Mouse (Mus musculus): ENCODE measurements around the gene Tmem88.
"Not testable (repeated sequence)": the region's sequence is repeated elsewhere in the genome, so short reads cannot be mapped to it uniquely, and the experiment has no call there.

Gene Tmem88

GRCm38 (mm10) chr11:69404595-69405396, 6.8 kb upstream of the Tmem88 start:
- DNase-seq (ENCODE audit: low spot score in 2 of 2): no peak

GRCm38 (mm10) chr11:69403691-69404594, 5.9 kb upstream of the Tmem88 start:
- no peak for DNase-seq (ENCODE audit: low spot score in 2 of 2)

DNA sequence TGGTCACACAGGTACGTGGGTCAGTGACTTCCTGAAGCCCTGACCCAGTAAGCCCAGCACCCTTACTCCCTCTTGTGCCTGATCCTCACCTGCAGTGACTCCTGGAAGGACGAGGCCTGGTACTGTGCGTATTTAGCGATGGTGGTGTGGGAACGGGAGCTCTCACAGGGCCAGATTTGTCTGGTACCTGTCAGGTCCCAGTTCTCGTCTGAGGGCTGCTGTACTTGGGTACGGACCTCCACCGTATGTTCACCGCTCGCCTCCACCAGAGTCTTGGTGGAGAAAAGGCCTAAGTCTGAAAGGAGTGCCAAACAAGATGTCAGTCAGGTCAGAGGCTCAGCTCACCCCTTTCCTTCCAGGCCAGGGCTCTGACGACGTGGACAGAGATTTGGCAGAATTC, 4.0 kb upstream of the Tmem88 start:
- DNase-seq (ENCODE audit: low spot score in 2 of 2): no peak

GRCm38 (mm10) chr11:69401210-69401637, 3.2 kb upstream of the Tmem88 start:
- peak; percentile 82 to 88 for DNase-seq (ENCODE audit: low spot score in 2 of 2)

DNA sequence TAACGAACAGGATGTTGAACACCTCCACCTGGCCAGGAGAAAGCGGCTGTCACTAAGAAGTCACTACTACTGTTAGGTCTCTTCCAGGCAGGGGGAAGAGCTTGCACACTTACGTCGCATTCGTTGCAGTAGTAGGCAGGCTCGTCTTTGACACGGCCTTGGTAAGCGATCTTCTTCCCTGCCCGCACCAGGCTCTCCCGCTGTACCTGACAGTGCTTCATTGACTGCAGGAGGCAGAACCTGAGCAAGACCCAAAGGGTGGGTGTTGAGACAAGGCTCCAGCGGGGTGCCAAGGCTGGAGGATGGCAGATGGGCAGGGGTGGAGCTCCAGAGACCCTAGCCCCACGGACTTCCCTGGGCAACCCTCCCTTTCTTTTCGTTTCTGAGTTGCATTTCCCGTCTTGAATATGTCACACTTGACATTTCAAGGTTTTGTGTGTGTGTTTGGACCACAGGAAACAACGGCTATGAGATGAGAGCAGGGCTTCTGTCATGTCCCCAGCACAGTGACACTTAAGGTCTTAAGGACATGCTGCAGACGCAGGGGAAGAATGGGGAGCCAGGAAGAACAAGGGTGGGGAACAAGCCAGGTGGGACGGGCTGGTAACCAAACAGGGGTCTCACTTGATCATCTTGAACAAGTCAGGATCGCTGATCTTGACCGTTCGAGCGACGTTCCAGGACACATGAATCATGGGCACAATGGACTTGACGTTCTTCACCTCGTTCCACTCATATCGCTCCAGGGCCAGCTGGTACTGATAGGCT, 2.2 kb upstream of the Tmem88 start:
- no peak for DNase-seq (ENCODE audit: low spot score in 2 of 2)

DNA sequence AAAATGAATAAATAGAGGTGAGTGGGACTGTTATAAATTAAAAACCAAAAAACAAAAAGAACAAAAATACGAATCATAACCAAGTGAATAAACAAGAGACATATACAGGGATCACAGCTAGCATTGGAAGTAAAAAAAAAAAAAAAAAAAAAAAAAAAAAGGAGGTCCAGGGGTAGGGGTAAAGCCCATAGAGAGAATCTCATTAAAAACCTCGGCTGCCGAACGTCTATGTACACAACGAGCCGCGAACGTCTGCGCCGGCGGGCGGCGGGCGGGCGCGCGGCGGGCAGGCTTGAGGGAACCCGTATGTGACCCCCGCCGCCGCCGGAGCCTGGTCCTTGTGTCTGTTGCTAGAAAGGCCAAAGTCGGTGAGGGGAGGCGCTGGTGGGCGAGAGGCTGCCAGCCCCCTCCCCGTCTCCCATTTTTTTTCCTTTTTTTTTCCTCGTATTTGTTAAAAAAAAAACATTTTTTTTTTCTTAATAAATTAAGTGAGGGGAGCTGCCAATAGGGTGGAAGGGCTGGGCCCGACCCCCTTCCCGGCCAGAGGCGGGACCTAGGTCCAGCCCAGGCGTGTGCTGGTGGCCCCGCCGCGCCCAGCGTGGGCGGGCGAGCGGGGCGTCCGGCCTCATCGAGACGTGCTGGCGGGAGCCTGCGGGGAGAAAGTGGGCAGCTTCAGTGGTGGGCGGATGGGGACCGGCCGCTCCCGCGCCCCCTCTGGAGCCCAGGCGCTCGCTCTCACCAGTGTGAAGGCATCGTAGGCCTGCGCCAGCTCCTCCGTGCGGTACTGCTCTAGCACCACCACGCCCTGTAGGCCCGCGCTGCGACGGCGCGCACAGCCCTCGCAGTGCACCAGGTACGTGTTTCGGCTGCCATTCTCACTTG, 1.4 kb upstream of the Tmem88 start:
- no peak for DNase-seq (ENCODE audit: low spot score in 2 of 2)

DNA sequence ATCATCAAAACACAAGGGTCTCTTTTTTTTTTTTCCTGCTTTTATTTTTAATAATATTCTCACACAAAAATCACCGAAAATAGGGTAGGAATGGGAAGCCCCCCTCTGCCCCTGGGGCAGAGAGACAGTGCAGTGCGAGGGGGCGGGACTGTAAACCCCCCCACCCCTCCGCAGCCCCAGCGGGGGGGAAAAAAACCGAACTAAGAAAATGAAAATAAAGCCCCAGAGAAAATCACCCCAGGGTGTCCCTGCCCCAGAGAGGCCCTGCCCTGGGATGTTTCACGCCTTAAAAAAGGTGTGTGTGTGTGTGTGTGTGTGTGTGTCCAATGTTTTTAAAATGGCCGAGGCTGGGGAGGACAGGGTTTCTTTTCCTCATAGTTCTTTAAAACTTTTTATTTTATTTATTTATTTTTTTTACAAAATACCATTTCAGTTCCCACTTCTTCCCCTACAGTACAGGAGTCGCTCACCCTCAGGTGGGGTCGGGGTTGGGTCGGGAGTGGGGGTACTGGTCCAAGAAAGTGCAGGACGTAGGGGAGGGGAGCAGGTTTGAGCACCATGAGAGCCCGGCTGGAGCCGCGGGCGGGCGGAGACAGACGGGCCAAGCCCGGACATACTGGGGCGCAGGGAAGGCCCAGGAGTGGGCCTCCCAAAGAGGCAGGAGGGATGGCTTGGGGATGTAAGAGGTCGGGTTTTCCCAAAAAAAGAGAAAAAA, 609 bp upstream of the Tmem88 start:
- DNase-seq (ENCODE audit: low spot score in 2 of 2): no peak

- DNase-seq (ENCODE audit: low spot score in 2 of 2): no peak
Observed at GRCm38 (mm10) chr11:69397581-69398057, 415 bp downstream of the Tmem88 start.

DNA sequence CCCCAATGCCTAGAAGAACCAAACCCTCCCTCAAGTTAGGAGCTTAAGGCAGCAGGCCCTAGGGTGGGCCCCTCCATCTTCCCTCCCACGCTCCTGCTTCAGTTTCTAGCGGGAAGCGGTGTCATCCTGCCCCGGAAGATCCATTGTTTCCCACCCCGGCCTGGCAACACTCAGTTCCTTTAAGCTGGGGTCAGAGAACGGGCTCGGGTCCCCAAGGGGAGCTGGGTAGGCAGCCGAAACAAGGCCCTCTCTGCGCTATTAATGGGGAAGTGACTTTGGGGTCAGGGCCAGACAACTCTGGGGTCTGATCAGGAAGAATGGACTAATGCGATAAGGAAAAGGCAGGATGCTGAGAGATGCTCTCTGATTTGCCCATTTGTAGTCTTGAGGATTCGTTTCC, 1.3 kb downstream of the Tmem88 start:
- DNase-seq (ENCODE audit: low spot score in 2 of 2): no peak

- peak; percentile 96 for DNase-seq (ENCODE audit: low spot score in 2 of 2)
Observed at GRCm38 (mm10) chr11:69395634-69396373, 2.2 kb downstream of the Tmem88 start.

DNA sequence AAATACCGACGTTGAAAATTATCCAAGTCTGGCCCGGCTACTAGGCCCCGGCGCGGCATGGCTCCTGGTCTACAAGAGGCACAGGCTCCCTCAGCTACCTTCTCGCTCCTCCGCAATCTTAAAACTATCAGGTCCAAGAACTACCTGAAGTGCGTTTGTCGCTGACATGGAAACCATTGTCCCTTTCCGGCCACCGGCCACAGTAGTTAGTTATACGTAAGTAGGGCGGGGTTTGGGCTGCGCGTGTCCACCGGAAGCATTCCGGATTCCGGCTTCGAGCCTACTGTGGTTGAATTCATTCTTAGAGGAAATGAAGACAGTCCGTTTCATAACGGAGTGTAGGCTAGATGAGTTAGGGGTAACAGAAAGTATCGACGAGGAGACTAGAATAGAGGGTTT, 2.8 kb downstream of the Tmem88 start, which contains the start of the genes Naa38 and Cyb5d1:
Naa38 (plus strand) TSS at position 253 of the 399 bp plus-strand sequence.
Cyb5d1 (minus strand) TSS at position 397 of the 399 bp plus-strand sequence.
- DNase-seq (ENCODE audit: low spot score in 2 of 2): peak; percentile 91 to 93

GRCm38 (mm10) chr11:69394591-69395167, 3.4 kb downstream of the Tmem88 start:
- not testable (repeated sequence) for DNase-seq (ENCODE audit: low spot score in 2 of 2)

DNA sequence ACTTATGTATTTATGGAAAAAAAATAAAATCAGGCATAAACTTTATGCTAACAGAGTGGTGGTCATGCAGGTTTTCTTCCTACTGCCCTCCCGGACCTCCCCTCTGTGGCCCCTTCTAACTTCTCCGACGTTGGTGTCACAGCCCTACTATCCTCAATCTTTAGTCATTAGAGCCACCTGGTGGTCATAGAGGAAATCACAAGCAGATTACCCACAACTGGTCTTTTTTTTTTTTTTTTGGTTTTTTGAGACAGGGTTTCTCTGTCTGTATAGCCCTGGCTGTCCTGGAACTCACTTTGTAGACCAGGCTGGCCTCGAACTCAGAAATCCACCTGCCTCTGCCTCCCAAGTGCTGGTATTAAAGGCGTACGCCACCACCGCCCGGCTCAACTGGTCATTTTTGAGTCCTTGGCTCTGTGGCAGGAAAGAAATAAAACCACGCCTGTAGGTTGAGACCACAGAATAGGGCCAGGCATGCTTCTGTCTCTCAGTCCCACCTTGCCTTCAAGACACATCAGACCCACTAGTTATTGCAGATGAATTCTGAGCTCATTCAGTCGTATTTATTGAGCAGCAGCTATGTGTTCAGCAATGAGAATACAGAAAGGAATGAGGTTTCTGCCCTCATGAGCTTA, 7.5 kb downstream of the Tmem88 start:
- DNase-seq (ENCODE audit: low spot score in 2 of 2): peak; percentile 68 to 74

DNA sequence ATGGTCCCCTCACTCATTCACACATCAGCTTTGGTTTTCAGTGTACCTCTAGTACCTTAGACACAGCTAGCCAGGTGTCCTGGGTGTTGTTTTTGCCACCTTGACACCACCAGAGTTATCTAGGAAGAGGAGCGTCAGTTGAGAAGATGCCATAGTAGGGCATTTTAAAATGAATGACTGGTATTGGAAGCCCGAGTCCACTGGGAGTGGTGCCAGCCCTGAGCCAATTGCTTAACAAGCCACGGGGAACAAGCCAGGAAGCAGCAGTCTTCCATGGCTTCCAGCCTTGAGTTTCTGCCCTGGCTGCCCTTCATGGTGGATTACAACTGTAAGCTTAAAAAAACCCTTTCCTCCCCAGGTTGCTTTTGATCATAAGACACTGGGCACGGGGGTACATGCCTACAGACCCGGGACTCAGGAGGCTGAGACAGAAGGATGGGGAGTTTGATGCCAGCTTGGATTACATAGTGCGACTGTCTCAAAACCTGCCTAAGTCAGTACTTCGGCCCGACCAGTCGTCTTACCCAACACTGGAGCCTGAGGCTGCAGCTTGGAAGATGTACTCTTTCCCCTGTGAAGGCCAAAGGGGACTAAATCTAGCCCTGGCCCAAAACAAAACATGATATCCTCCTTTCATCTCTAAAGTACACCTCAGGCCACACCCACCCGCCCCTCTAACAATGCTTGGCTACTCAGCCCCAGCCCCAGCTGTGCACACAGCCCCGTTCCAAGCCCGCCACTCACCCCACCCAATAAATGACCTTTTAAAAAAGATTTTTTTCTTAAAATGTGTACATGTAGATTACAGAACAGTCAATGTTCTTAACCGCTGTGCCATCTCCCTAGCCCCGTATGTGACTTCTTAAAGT, 8.3 kb downstream of the Tmem88 start:
- DNase-seq (ENCODE audit: low spot score in 2 of 2): no peak

DNA sequence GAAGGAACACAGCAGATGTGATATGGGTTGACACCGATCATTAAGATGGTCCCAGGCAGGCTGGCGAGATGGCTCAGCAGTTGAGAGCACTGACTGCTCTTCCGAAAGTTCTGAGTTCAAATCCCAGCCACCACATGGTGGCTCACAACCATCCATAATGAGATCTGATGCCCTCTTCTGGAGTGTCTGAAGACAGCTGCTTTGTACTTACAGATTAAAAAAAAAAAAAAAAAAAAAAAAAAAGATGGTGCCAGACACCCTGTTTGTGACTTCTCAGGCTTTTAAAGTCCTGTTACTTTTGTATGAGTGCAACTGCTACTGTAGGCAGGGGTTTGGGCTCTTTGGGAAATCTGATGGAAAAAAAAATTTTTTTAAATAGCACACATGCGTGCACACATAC, 9.4 kb downstream of the Tmem88 start:
- DNase-seq (ENCODE audit: low spot score in 2 of 2): no peak

- no peak for DNase-seq (ENCODE audit: low spot score in 2 of 2)
Observed at GRCm38 (mm10) chr11:69386758-69387157, 11.3 kb downstream of the Tmem88 start.

DNA sequence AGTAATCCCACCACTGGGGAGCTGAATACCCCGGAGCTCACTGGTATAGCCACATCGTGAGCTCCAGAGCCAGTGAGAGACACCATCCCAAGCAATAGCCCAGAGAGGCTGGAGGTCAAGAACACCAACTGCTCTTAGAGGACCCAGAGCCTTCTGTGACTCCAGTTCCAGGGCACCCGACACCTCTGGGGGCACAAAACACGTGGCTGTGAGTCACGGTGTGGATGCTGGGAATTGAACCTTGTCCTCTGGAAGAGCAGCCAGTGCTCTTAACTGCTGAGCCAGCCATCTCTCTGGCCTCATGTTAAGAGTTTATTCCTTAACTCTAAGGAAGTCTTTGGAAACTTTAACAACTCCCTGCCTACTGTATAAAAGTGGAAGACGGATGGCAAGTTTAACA, 13.1 kb downstream of the Tmem88 start:
- DNase-seq (ENCODE audit: low spot score in 2 of 2): no peak

Measured in natural killer cell, adult 2 months (primary cell).